Mouse (Mus musculus) olfactory bulb, adult 2 months (tissue): ENCODE results near the gene Strip2.

ENCODE experiments used
- CTCF ChIP-seq: fragments of 200-500 bp; IDR thresholded peaks from 2 replicates; pipeline ENCODE4 v1.5.1; 2012; ENCODE audit warnings: low read depth, mild to moderate bottlenecking, low read length, moderate library complexity; ENCODE audit not compliant: insufficient read depth
- POLR2A ChIP-seq: fragments of 200-500 bp; IDR thresholded peaks from 2 replicates; pipeline ENCODE4 v1.6.1; 2012; ENCODE audit warnings: mild to moderate bottlenecking, low read depth, low read length, moderate library complexity; ENCODE audit not compliant: insufficient read depth

DNA sequence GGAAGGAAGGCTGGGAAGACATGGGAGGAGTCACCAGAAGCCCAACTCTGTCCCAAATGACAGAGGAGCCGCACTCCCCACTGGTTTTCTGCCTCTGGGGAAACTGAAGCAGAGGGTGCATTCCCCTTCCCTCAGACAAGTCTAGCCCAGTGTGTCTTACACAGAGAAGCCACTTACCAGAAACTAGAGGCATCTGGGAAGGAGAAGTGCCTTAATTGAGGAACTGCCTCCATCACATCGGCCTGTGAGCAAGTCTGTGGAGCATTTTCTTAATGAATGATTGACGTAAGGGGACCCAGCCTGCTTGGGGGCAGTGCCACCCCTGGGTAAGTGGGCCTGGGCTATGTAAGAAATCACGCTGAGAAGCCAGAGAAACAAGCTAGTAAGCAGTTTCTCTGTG, 82.0 kb downstream of the Strip2 start:
- TF ChIP-seq CTCF (no peak), POLR2A (no peak)
